Mouse (Mus musculus): ENCODE results near the gene Atp2a2. TPM values are rescaled to one million over a fixed set of nuclear protein-coding genes. Genes with fewer than 3 reads are reported as not detected.

Gene Atp2a2
- polyA plus RNA-seq, 1 experiment from 2014 or later: 26.1 TPM

DNA sequence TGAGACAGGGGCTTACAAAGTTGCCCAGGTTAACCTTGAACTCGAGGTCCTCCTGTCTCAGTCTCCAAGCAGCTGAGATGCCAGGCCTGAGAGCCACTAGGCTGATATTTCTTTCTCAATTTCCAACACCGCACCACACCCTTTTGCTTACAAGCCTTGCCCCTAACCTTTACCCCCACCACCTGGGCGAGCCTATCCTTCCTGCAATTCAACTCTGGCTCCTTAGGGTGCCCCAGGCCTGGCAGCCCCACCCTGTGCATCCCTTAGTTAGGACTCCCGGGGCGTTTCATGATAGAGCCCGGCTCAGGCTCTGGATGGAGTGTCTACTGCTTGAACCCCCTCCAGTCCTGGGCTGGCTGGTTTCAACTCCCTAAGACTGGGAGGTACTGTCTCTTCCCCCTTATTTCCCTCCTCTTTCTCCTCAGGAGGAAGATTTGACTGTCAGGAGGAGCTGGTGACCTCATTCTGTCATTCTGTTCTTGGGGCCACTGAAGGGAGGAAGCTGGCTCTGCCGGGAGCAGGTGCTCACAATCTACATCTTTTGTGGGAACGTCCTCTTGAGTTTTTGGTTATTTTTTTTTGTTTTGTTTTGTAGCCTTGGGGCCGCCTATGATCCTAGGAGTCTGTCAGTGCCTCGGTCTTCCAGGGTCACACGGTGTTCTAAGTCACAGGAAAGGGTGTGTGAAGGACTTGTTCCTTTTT lies 14.2 kb upstream of the Atp2a2 start:
- peak; percentile 88 for ATAC-seq
- Histone ChIP-seq H3K36me3 (ENCODE audit: control insufficient read depth, insufficient read depth) (no peaks in the 10 kb centered on the region), H3K4me2 (replicated peaks; ENCODE audit: low read depth) (peak overlapping the region; percentile 17; the same call in 1 of the 2 replicates), H3K4me1 (replicated peaks; ENCODE audit: control insufficient read depth, insufficient read depth, low read length) (peaks cover 30% of the 10 kb centered on the region), H3K4me3 (ENCODE audit: low read depth, low read length) (no peak overlapping the region), H3K9ac (ENCODE audit: low read depth, low read length) (no peak overlapping the region), H3K27ac (ENCODE audit: low read depth, low read length) (peak overlapping the region; percentile 57; the same call in 1 of the 2 replicates), H3K27me3 (replicated peaks; ENCODE audit: control insufficient read depth, insufficient read depth, low read length) (no peaks in the 10 kb centered on the region), H3K9me3 (ENCODE audit: control insufficient read depth) (no peaks in the 10 kb centered on the region)
- WGBS: 38% methylated on average over 11 of the region's 11 CpGs
- TF ChIP-seq CTCF (IDR thresholded peaks at IDR 0.05; ENCODE audit: low read depth): no peak

DNA sequence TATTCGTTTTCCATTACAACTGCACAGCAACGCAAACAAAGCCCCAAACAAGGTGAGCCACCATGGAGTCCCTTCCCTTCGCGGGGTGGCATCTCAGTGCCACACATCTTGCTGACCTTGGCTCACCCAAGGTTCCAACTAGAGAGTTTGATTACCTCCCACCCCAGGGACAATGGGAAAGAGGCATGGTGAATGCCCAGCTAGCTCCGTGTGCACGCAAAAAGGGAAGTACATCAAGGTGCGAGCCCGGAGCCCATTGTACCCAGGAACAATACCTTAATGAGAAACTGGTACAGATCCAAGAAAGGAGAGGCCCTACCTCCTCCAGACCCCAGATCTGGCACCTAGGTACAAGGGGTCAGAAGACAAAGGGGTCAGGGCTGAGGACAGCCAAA lies 12.1 kb upstream of the Atp2a2 start:
- no peak overlapping the region for H3K9ac ChIP-seq (ENCODE audit: low read depth, low read length)
- H3K4me2 ChIP-seq (replicated peaks; ENCODE audit: low read depth): 0 out of 2 replicates have a peak overlapping the region, but pooled peaks have one; percentile 21
- no peaks in the 10 kb centered on the region for H3K9me3 ChIP-seq (ENCODE audit: control insufficient read depth)
- WGBS: 41% methylated on average over 8 of the region's 8 CpGs
- H3K36me3 ChIP-seq (ENCODE audit: control insufficient read depth, insufficient read depth): no peaks in the 10 kb centered on the region
- TF ChIP-seq CTCF (IDR thresholded peaks at IDR 0.05; ENCODE audit: low read depth): no peak
- no peak overlapping the region for H3K4me3 ChIP-seq (ENCODE audit: low read depth, low read length)
- no peak for ATAC-seq
- no peak overlapping the region for H3K27ac ChIP-seq (ENCODE audit: low read depth, low read length)
- peaks cover 30% of the 10 kb centered on the region for H3K4me1 ChIP-seq (replicated peaks; ENCODE audit: control insufficient read depth, insufficient read depth, low read length)
- no peaks in the 10 kb centered on the region for H3K27me3 ChIP-seq (replicated peaks; ENCODE audit: control insufficient read depth, insufficient read depth, low read length)

DNA sequence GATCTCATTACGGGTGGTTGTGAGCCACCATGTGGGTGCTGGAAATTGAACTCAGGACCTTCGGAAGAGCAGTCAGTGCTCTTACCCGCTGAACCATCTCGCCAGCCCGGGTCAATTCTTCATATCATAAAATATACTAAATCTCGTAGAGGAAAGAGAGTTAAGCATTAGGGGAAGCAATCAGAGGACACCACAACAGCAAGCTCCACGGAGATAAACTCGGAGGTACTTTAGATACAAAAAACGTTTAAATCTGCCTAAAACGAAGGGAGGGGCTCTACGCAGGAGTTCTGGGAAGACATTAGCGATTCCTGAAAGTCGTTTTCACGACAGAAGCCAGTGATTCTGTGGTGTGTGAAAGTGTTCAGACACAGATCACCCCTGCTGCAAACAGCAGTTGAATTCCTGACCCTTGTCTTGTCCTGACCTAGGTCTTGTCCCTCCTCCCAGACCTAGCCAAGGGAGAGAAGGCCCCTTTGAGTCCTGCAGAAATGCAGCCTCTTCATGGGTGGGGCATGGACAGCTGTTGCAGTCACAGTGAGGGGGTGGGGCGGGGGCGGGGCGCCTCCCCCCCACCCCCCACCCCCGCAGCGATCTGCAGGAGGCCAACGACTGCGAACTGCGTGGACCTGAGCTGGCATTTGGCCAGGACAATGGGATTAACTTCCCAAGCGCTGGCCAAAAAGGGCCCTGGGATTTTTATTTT lies 11.5 kb upstream of the Atp2a2 start:
- WGBS: 47% methylated on average over 23 of the region's 23 CpGs
- 0 out of 2 replicates have a peak, but pooled peaks have one; percentile 16 for TF ChIP-seq CTCF (IDR thresholded peaks at IDR 0.05; ENCODE audit: low read depth)
- Histone ChIP-seq H3K4me3 (ENCODE audit: low read depth, low read length) (no peak overlapping the region), H3K9ac (ENCODE audit: low read depth, low read length) (no peak overlapping the region), H3K4me1 (replicated peaks; ENCODE audit: control insufficient read depth, insufficient read depth, low read length) (peaks cover 24% of the 10 kb centered on the region), H3K27me3 (replicated peaks; ENCODE audit: control insufficient read depth, insufficient read depth, low read length) (no peaks in the 10 kb centered on the region), H3K27ac (ENCODE audit: low read depth, low read length) (no peak overlapping the region), H3K4me2 (replicated peaks; ENCODE audit: low read depth) (0 out of 2 replicates have a peak overlapping the region, but pooled peaks have one; percentile 21), H3K36me3 (ENCODE audit: control insufficient read depth, insufficient read depth) (no peaks in the 10 kb centered on the region), H3K9me3 (ENCODE audit: control insufficient read depth) (no peaks in the 10 kb centered on the region)
- ATAC-seq: no peak

DNA sequence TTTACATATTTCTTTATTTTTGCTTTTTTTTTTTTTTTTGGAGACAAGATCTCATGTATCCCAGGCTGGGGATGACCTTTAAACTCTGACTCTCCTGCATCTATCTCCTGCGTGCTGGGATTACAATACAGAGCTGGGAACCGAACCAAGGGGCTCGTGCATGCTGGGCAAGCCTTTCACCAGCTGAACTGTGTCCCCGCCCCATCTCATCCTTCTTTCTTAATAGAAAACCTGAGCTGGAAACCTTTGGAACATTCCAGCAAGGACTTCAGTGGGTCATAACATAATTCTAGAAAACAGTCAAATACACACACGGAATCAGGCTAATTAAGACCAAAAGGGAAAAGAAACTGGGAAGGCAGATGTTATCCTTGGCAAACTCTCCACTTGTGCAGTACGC lies 10.0 kb upstream of the Atp2a2 start:
- Histone ChIP-seq H3K27me3 (replicated peaks; ENCODE audit: control insufficient read depth, insufficient read depth, low read length) (no peaks in the 10 kb centered on the region), H3K4me3 (ENCODE audit: low read depth, low read length) (no peak overlapping the region), H3K27ac (ENCODE audit: low read depth, low read length) (no peak overlapping the region), H3K4me2 (replicated peaks; ENCODE audit: low read depth) (no peak overlapping the region), H3K4me1 (replicated peaks; ENCODE audit: control insufficient read depth, insufficient read depth, low read length) (peaks cover 24% of the 10 kb centered on the region), H3K9me3 (ENCODE audit: control insufficient read depth) (no peaks in the 10 kb centered on the region), H3K9ac (ENCODE audit: low read depth, low read length) (no peak overlapping the region), H3K36me3 (ENCODE audit: control insufficient read depth, insufficient read depth) (no peaks in the 10 kb centered on the region)
- ATAC-seq: no peak
- TF ChIP-seq CTCF (IDR thresholded peaks at IDR 0.05; ENCODE audit: low read depth): no peak
- WGBS: 46% methylated on average over 6 of the region's 6 CpGs

DNA sequence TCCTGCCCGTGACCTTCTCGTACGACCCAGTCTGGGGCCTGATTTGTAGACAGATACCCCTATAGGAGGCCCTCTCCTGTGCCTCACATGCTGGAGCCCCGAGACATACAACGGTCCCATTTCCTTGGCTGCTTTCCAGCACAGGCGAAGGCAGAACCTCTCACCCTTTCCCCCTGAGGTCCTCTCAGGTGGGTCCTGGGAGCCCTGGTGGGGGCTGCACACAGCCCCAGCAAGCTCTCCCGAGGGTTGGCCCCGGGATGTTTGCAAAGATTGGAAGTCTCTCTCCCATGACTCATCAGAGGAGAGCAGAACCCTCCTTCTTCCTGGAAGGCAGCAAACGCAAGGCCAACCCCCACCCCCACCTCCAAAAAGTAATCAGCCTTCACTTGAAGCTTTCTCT lies 9.4 kb upstream of the Atp2a2 start:
- TF ChIP-seq CTCF (IDR thresholded peaks at IDR 0.05; ENCODE audit: low read depth): no peak
- Histone ChIP-seq H3K4me1 (replicated peaks; ENCODE audit: control insufficient read depth, insufficient read depth, low read length) (peaks cover 24% of the 10 kb centered on the region), H3K9me3 (ENCODE audit: control insufficient read depth) (no peaks in the 10 kb centered on the region), H3K27me3 (replicated peaks; ENCODE audit: control insufficient read depth, insufficient read depth, low read length) (no peaks in the 10 kb centered on the region), H3K36me3 (ENCODE audit: control insufficient read depth, insufficient read depth) (no peaks in the 10 kb centered on the region), H3K27ac (ENCODE audit: low read depth, low read length) (peak overlapping the region; percentile 62), H3K4me2 (replicated peaks; ENCODE audit: low read depth) (peak overlapping the region; percentile 40), H3K4me3 (ENCODE audit: low read depth, low read length) (no peak overlapping the region), H3K9ac (ENCODE audit: low read depth, low read length) (no peak overlapping the region; the same call in 1 of the 2 replicates)
- WGBS: 13% methylated on average over 9 of the region's 9 CpGs
- ATAC-seq: no peak

DNA sequence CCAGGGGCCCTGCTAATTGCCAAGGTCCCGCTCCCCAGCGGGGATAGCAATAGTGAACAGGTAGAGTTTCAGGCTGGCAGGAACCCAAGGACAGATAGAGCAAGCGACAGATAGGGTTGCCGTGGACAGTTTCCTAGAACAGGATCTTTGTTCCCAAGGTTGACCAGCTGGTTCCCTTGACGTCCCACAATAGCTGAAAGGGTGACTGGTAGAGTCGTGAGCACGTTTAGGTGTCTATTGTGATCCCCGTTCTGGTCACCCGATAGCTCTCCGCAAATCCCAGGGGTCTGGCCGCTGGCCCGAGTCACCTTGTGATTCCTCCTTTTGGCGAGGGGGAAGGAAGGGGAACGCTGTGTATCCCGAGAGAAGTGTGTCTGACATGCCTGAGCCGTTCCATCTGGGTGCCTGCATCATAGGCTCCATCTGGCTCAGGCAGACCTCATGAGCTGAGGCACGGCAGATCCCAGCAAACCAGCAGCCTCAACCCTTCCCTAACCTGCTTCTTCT lies 8.7 kb upstream of the Atp2a2 start:
- H3K4me3 ChIP-seq (ENCODE audit: low read depth, low read length): no peak overlapping the region
- H3K4me2 ChIP-seq (replicated peaks; ENCODE audit: low read depth): peak overlapping the region; percentile 40; the same call in 1 of the 2 replicates
- no peak for ATAC-seq
- H3K9me3 ChIP-seq (ENCODE audit: control insufficient read depth): no peaks in the 10 kb centered on the region
- WGBS: 53% methylated on average over 17 of the region's 17 CpGs
- H3K36me3 ChIP-seq (ENCODE audit: control insufficient read depth, insufficient read depth): no peaks in the 10 kb centered on the region
- no peak for TF ChIP-seq CTCF (IDR thresholded peaks at IDR 0.05; ENCODE audit: low read depth)
- no peak overlapping the region for H3K9ac ChIP-seq (ENCODE audit: low read depth, low read length)
- peak overlapping the region; percentile 62 for H3K27ac ChIP-seq (ENCODE audit: low read depth, low read length)
- H3K4me1 ChIP-seq (replicated peaks; ENCODE audit: control insufficient read depth, insufficient read depth, low read length): peaks cover 24% of the 10 kb centered on the region
- H3K27me3 ChIP-seq (replicated peaks; ENCODE audit: control insufficient read depth, insufficient read depth, low read length): no peaks in the 10 kb centered on the region
